Mouse (Mus musculus): ENCODE data around the gene Mrtfa. TPM values are rescaled to one million over a fixed set of nuclear protein-coding genes. Genes with fewer than 3 reads are reported as not detected.
"Not testable (repeated sequence)": the region's sequence is repeated elsewhere in the genome, so short reads cannot be mapped to it uniquely, and the experiment has no call there.

Gene Mrtfa
- 10 to 100 TPM; 47.3 to 66.5 (median 48.1) TPM for polyA plus RNA-seq (2017; shearing (Covaris generic))

GRCm38 (mm10) chr15:81190630-81191178 lies at the start of gene Mrtfa:
Gene Mrtfa, minus strand, starts transcription at chr15:81190757.
- ATAC-seq = peak; percentile 99

- ATAC-seq = no peak
These were observed 49.3 kb upstream of the Mrtfa start for GRCm38 (mm10) chr15:81239794-81240343.

- peak; percentile 64 for ATAC-seq
These were observed 48.7 kb upstream of the Mrtfa start for GRCm38 (mm10) chr15:81239261-81239660.

GRCm38 (mm10) chr15:81237471-81237870 lies 46.9 kb upstream of the Mrtfa start:
- ATAC-seq = no peak

- no peak for ATAC-seq
These were observed 45.5 kb upstream of the Mrtfa start for GRCm38 (mm10) chr15:81236062-81236461.

- no peak for ATAC-seq
These were observed 44.7 kb upstream of the Mrtfa start, which contains the start of gene Mchr1 for GRCm38 (mm10) chr15:81235086-81235920. Gene Mchr1, plus strand, starts transcription at chr15:81235499.

- ATAC-seq = no peak
These were observed 40.8 kb upstream of the Mrtfa start for GRCm38 (mm10) chr15:81231325-81231724.

- ATAC-seq = no peak
These were observed 39.2 kb upstream of the Mrtfa start for GRCm38 (mm10) chr15:81229791-81230190.

GRCm38 (mm10) chr15:81228258-81228657 lies 37.7 kb upstream of the Mrtfa start:
- ATAC-seq = no peak

- ATAC-seq = no peak
These were observed 36.7 kb upstream of the Mrtfa start for GRCm38 (mm10) chr15:81227275-81227674.

GRCm38 (mm10) chr15:81226796-81227195 lies 36.2 kb upstream of the Mrtfa start:
- ATAC-seq = no peak

- no peak for ATAC-seq
These were observed 35.2 kb upstream of the Mrtfa start for GRCm38 (mm10) chr15:81225732-81226131.

- no peak for ATAC-seq
These were observed 34.5 kb upstream of the Mrtfa start for GRCm38 (mm10) chr15:81225016-81225415.

GRCm38 (mm10) chr15:81221446-81221845 lies 30.9 kb upstream of the Mrtfa start:
- no peak for ATAC-seq

GRCm38 (mm10) chr15:81220051-81220450 lies 29.5 kb upstream of the Mrtfa start:
- ATAC-seq = not testable (repeated sequence)

- ATAC-seq = no peak
These were observed 28.5 kb upstream of the Mrtfa start for GRCm38 (mm10) chr15:81219054-81219453.

GRCm38 (mm10) chr15:81216906-81217653 lies 26.5 kb upstream of the Mrtfa start:
- no peak for ATAC-seq

GRCm38 (mm10) chr15:81212976-81213375 lies 22.4 kb upstream of the Mrtfa start:
- ATAC-seq = no peak

- ATAC-seq = peak; percentile 70
These were observed 19.9 kb upstream of the Mrtfa start for GRCm38 (mm10) chr15:81210496-81210895.

GRCm38 (mm10) chr15:81202462-81202861 lies 11.9 kb upstream of the Mrtfa start:
- no peak for ATAC-seq

GRCm38 (mm10) chr15:81199372-81199959 lies 8.9 kb upstream of the Mrtfa start:
- peak; percentile 74 for ATAC-seq

GRCm38 (mm10) chr15:81198447-81198846 lies 7.9 kb upstream of the Mrtfa start:
- no peak for ATAC-seq

GRCm38 (mm10) chr15:81197197-81197596 lies 6.6 kb upstream of the Mrtfa start:
- ATAC-seq = no peak
